Mouse (Mus musculus) liver, adult 10 weeks (tissue): ENCODE results near the gene Tmem269. TPM values are rescaled to one million over a fixed set of nuclear protein-coding genes. Genes with fewer than 3 reads are reported as not detected.

Source experiments
- polyA plus RNA-seq: library from polyadenylated mRNA; stranded (reverse); fragments of 350-450 nt; fragmentation: Illumina TruSeq; extraction: RNeasy Lipid Tissue Mini Kit (QIAGEN cat#74804); gene quantifications from one replicate; pipeline ENCODE4 v1.2.3, GENCODE M21; 2014; ENCODE audit warnings: low read depth, low replicate concordance

Tmem269 gene
- 0.26 TPM for polyA plus RNA-seq

DNA sequence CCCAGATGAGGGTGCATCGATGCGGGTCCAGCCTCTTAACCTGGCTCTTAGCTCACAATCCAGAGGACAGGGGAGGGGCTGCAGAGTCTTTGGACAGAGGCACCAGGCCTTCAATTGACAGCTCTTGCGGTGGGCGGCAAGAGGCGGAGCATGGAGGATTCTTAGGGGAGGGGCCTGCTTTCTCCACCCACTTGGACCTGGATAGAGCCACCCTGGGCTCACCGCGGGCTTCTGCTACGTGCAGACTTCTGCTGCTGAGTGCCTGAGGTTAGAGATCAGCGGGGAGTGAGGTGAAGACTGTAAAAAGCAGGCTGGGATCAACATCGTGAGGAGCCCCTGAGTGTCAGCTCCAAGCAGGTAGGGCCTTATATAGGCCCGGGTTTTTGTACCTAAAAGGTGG lies at the start of gene Tmem269:
Tmem269 (minus strand) TSS at position 49 of the 400 bp plus-strand sequence.

DNA sequence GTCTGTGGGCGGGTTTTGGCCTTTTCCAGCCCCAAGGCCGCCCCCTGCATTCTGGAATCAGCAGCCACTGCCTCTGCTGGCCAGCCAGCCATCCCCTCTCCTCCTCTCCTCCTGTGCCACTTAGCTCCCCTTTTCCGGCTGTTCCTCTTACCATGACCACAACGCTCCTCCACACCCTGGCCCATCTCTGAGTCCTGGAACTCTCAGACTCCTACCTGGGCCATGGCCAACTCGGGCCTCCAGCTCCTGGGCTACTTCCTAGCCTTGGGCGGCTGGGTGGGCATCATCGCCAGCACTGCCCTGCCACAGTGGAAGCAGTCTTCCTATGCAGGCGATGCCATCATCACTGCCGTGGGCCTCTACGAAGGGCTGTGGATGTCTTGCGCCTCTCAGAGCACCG lies 37.3 kb upstream of the Tmem269 start, which contains the start of gene Cldn19:
Cldn19 (plus strand) TSS at position 64 of the 400 bp plus-strand sequence.

DNA sequence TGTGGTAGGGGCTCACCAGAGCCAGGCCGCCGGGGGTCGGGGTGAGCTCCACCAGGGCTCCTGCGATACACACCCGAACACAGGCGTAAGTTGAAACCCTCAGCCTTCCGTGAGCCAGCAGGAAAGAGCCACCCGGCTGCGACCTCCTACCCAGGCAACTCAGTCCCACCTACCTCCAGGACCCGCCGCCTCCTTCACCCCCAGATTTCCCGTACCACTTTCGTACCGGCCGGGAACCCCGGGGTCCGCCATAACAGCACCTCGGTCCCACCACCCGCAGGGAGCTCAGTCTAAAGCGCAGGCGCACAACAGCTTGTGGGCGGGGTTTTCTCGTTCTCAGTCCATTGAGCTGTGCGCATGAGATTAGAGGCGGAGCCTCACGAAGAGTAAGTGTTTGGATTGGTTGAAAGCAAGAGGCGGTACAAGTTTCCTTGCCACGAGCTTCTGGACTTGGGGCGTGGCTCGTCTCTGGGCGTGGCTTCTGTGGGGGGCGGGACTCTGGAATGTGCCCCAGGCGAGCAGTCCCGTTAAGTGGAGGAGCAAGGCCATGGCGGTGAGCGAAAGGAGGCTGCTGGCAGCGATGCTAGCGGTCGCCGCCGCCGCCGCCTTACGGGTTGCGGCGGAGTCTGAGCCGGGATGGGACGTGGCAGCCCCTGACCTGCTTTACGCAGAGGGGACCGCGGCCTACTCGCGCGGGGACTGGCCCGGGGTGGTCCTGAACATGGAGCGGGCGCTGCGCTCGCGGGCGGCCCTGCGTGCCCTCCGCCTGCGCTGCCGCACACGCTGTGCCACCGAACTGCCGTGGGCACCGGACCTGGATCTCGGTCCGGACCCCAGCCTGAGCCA lies 14.6 kb upstream of the Tmem269 start, which contains the start of the genes AU022252 and P3h1:
AU022252 (minus strand) TSS at position 303 of the 846 bp plus-strand sequence.
P3h1 (plus strand) TSS at position 506 of the 846 bp plus-strand sequence.

DNA sequence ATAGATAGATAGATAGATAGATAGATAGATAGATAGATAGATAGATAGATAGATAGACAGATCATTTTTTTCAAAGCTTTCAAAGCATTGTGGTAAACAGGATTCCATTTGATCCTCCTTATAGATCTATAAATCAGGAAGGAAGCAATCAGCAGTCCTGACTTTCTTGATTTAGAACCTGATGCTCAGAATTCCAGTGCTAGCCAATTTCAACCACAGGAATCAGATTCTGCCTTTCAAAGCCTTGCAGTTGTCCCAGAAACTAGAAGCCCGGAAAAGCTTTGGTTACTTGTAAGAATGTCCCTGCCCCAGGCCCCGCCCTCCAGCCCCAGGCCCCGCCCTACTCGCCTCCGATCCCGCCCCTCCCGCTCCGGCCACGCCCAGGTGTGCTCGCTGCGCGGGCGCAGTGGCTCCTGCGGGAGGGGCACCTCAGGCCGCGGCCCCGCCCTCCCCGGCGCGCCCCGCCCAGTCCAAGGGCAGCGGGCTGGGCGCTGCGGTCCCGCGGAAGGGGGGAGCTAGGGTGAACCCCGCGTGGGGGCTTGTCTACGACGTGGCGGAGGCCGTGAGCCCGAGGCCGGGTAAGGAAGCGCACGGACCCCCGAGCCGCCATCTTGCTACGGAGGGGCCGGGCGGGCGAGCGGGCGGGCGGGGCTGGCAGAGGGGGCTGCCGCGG lies 23.0 kb downstream of the Tmem269 start, which contains the start of gene Svbp:
Svbp (plus strand) TSS at position 398 of the 673 bp plus-strand sequence.

DNA sequence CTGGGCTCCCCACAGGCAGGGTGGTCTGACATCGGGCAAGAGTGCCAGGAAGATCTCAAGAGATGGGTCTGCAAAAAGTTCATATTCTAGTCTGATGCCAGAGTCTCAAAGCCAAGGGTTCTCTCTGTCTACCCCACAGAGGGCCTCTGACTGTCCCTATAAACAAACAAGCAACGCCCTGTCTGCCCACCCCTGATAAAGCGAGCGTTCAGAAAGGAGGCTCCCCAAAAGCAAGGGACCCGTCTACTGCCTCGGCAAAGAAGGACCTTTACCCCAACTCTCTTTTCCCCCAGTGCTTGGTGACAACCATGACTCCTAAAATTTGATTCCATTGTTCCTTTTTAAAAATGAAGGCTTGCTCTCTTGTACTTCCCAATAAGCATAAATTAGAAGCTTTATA lies 28.2 kb downstream of the Tmem269 start, which contains the start of gene Ermap:
Ermap (minus strand) TSS at position 148 of the 400 bp plus-strand sequence.

DNA sequence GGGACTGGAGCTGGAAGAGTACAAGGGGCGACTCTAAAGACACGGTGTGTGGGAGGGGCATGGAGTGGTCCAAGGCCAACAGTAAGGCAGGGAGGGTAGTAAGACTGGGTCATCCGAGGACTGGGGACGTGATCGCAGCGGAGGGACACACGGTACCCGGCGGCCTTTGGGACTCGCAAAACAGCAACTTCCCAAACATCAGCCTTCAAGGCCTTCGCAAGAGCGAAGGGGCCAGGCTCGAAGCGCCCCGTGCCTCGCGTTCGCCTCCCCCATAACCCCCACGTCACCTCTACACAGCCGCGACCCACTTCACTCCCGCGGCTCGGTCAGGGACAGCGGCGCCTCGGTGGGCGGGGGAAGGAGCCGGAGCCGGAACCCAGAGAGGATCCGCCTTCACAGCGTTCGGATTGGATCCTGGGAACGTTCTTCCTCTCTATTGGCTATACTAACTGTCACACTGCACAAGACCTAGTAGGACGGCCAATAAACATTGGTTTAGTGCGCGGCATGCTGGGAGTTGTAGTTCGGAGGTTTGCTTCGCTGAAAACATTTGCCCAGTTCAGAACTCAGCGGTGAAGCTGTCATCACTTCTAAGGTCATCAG lies 44.1 kb downstream of the Tmem269 start, which contains the start of gene Zfp691:
Zfp691 (minus strand) TSS at position 345 of the 603 bp plus-strand sequence.

Other genes with a start within 250 kb of the Tmem269 start
- gene Slc2a1, start 109.5 kb downstream of the Tmem269 start, polyA plus RNA-seq, result 1.4 TPM
- gene Zfp691, start 44.0 kb downstream of the Tmem269 start, polyA plus RNA-seq, result 1.4 TPM
- gene Ermap, start 28.2 kb downstream of the Tmem269 start, polyA plus RNA-seq, result not detected
- 5.9 TPM for gene Svbp, start 22.9 kb downstream of the Tmem269 start, polyA plus RNA-seq
- 20.6 TPM for gene AU022252, start 14.5 kb upstream of the Tmem269 start, polyA plus RNA-seq
- 5.8 TPM for gene P3h1, start 14.7 kb upstream of the Tmem269 start, polyA plus RNA-seq
- gene Cldn19, start 37.2 kb upstream of the Tmem269 start, polyA plus RNA-seq, result not detected
- gene Ybx1, start 76.4 kb upstream of the Tmem269 start, polyA plus RNA-seq, result 189 TPM
- gene Ppih, start 102.3 kb upstream of the Tmem269 start, polyA plus RNA-seq, result 13.6 TPM
- gene Ccdc30, start 197.3 kb upstream of the Tmem269 start, polyA plus RNA-seq, result 6.3 TPM
- gene Ppcs, start 204.2 kb upstream of the Tmem269 start, polyA plus RNA-seq, result 30.9 TPM
- gene Zmynd12, start 204.6 kb upstream of the Tmem269 start, polyA plus RNA-seq, result 0.40 TPM